Mouse (Mus musculus) limb, embryonic 13.5 days (tissue): ENCODE measurements around the gene Ccni. TPM values are rescaled to one million over a fixed set of nuclear protein-coding genes. Genes with fewer than 3 reads are reported as not detected.

ENCODE experiments used
- ATAC-seq: fragments of 200-750 bp; cut with Nextera tagmentation; 2 replicates; pipeline ENCODE4 v1.8.0; 2017; ENCODE audit warnings: low read depth, moderate number of reproducible peaks, moderate TSS enrichment; ENCODE audit not compliant: low FRiP score
- H3K27ac ChIP-seq: fragments of 300-500 bp; sonication (generic); 2 replicates; pipeline ENCODE4 v1.5.1; 2015; ENCODE audit warnings: inconsistent platforms, mild to moderate bottlenecking, moderate library complexity
- H3K27me3 ChIP-seq: fragments of 300-500 bp; sonication (generic); 2 replicates; pipeline ENCODE4 v1.6.1; 2015; ENCODE audit warnings: mild to moderate bottlenecking, inconsistent platforms
- H3K36me3 ChIP-seq: fragments of 300-500 bp; sonication (generic); 2 replicates; pipeline ENCODE4 v1.6.1; 2015; ENCODE audit warnings: inconsistent platforms, mild to moderate bottlenecking, moderate library complexity
- H3K4me1 ChIP-seq: fragments of 300-500 bp; sonication (generic); 2 replicates; pipeline ENCODE4 v1.6.1; 2015; ENCODE audit warnings: inconsistent platforms
- H3K4me2 ChIP-seq: fragments of 300-500 bp; sonication (generic); replicated peaks from 2 replicates; pipeline ENCODE4 v1.6.1; 2015; ENCODE audit warnings: inconsistent platforms, mild to moderate bottlenecking, moderate library complexity
- H3K4me3 ChIP-seq: fragments of 300-500 bp; sonication (generic); 2 replicates; pipeline ENCODE4 v1.5.1; 2015; ENCODE audit warnings: moderate library complexity, mild to moderate bottlenecking, inconsistent platforms
- H3K9ac ChIP-seq: fragments of 300-500 bp; sonication (generic); 2 replicates; pipeline ENCODE4 v1.6.1; 2015; ENCODE audit warnings: mild to moderate bottlenecking, inconsistent platforms
- H3K9me3 ChIP-seq: fragments of 300-500 bp; sonication (generic); 2 replicates; pipeline ENCODE4 v1.6.1; 2016; ENCODE audit warnings: inconsistent platforms
- WGBS: fragments of 180-500 bp; shearing (Covaris S2); methylation state at CpG from one replicate; pipeline ENCODE4 v1.1.7; 2015; 5-methylcytosine and 5-hydroxymethylcytosine counted together
- polyA plus RNA-seq: library from polyadenylated mRNA; unstranded; fragments of >200 nt; fragmentation: Nextera tagmentation; extraction: Ambion mirVana; gene quantifications from 2 replicates; pipeline ENCODE4 v1.2.1, GENCODE M21; 2015

The Ccni gene
- polyA plus RNA-seq, 1 experiment from 2014 or later, result 114 TPM

GRCm38 (mm10) chr5:93231721-93232120 lies 25.4 kb upstream of the Ccni start:
- WGBS, result 75% methylated on average over 3 of the region's 3 CpGs
- Histone ChIP-seq H3K9me3 (no peaks in the 10 kb centered on the region), H3K4me2 (no peak overlapping the region), H3K27ac (no peak overlapping the region), H3K4me1 (no peaks in the 10 kb centered on the region), H3K4me3 (no peak overlapping the region), H3K9ac (no peak overlapping the region), H3K36me3 (no peaks in the 10 kb centered on the region), H3K27me3 (no peaks in the 10 kb centered on the region)
- no peak for ATAC-seq

DNA sequence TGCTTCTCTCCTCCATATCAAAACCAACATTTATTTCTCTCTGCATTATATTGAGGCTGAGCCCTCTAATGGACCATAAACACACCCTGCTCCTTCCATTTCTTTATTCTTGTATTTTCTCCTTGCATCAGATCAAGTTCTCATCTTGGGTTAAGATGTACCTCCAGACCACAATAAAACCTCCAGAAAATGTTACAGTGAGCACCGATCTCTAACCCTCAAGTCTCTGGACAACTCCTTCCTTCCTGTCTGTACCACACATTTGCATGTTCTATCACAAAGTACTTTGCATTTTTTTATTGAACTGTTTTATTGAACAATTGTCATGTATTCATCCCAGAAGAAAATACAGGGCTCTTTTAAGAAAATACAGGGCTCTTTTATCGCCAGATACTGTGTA lies 23.2 kb upstream of the Ccni start:
- no peak overlapping the region for H3K9ac ChIP-seq
- H3K4me3 ChIP-seq, result no peak overlapping the region
- no peak overlapping the region for H3K4me2 ChIP-seq
- H3K36me3 ChIP-seq, result no peaks in the 10 kb centered on the region
- H3K9me3 ChIP-seq, result no peaks in the 10 kb centered on the region
- H3K27ac ChIP-seq, result no peak overlapping the region
- no peak for ATAC-seq
- no peaks in the 10 kb centered on the region for H3K27me3 ChIP-seq
- no peaks in the 10 kb centered on the region for H3K4me1 ChIP-seq
- 86% methylated on average over 2 of the region's 2 CpGs for WGBS

GRCm38 (mm10) chr5:93227157-93227556 lies 20.9 kb upstream of the Ccni start:
- Histone ChIP-seq H3K27ac (no peak overlapping the region), H3K36me3 (no peaks in the 10 kb centered on the region), H3K4me1 (peaks cover 9% of the 10 kb centered on the region), H3K9ac (no peak overlapping the region), H3K27me3 (no peaks in the 10 kb centered on the region), H3K9me3 (no peaks in the 10 kb centered on the region), H3K4me3 (no peak overlapping the region), H3K4me2 (no peak overlapping the region)
- no peak for ATAC-seq
- WGBS, result 91% methylated on average over 3 of the region's 3 CpGs

DNA sequence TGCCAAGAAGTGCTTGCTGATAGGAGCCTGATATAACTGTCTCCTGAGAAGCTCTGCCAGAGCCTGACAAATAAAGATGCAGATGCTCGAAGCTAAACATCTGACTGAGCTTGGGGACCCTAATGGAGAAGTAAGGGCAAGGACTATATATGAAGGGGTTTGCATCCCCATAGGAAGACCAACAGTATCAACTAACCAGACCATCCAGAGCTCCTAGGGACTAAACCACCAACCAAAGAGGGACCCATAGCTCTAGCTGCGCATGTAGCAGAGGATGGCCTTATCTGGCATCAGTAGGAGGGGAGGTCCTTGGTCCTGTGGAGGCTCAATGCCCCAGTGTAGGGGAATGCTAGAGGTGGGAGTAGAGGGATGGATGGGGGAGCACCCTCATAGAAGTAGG lies 18.3 kb upstream of the Ccni start:
- H3K4me2 ChIP-seq, result no peak overlapping the region
- no peaks in the 10 kb centered on the region for H3K27me3 ChIP-seq
- 85% methylated on average over 2 of the region's 2 CpGs for WGBS
- no peaks in the 10 kb centered on the region for H3K36me3 ChIP-seq
- H3K4me1 ChIP-seq, result peaks cover 14% of the 10 kb centered on the region
- H3K9ac ChIP-seq, result no peak overlapping the region
- H3K9me3 ChIP-seq, result no peaks in the 10 kb centered on the region
- H3K4me3 ChIP-seq, result no peak overlapping the region
- ATAC-seq, result no peak
- H3K27ac ChIP-seq, result no peak overlapping the region

- Histone ChIP-seq H3K4me2 (0 out of 2 replicates have a peak overlapping the region, but pooled peaks have one; percentile 12), H3K36me3 (no peaks in the 10 kb centered on the region), H3K27ac (no peak overlapping the region), H3K27me3 (no peaks in the 10 kb centered on the region), H3K4me1 (peaks cover 14% of the 10 kb centered on the region), H3K4me3 (no peak overlapping the region), H3K9ac (no peak overlapping the region), H3K9me3 (no peaks in the 10 kb centered on the region)
- ATAC-seq, result peak; percentile 57; the same call in 1 of the 2 replicates
- 49% methylated on average over 3 of the region's 3 CpGs for WGBS
These were observed 15.4 kb upstream of the Ccni start for GRCm38 (mm10) chr5:93221661-93222060.

- no peak for ATAC-seq
- H3K36me3 ChIP-seq, result no peaks in the 10 kb centered on the region
- no peaks in the 10 kb centered on the region for H3K27me3 ChIP-seq
- peaks cover 14% of the 10 kb centered on the region for H3K4me1 ChIP-seq
- H3K4me2 ChIP-seq, result no peak overlapping the region
- no peak overlapping the region for H3K9ac ChIP-seq
- H3K27ac ChIP-seq, result no peak overlapping the region
- no peak overlapping the region for H3K4me3 ChIP-seq
- 80% methylated on average over 3 of the region's 3 CpGs for WGBS
- H3K9me3 ChIP-seq, result no peaks in the 10 kb centered on the region
These were observed 12.1 kb upstream of the Ccni start for GRCm38 (mm10) chr5:93218375-93218774.

- H3K4me2 ChIP-seq, result peak overlapping the region; percentile 64
- 41% methylated on average over 1 of the region's 1 CpGs for WGBS
These were observed 1.3 kb upstream of the Ccni start for GRCm38 (mm10) chr5:93207555-93207954.

GRCm38 (mm10) chr5:93207006-93207348 lies 682 bp upstream of the Ccni start:
- Histone ChIP-seq H3K36me3 (peaks cover 2% of the 10 kb centered on the region; the same call in 1 of the 2 replicates), H3K9me3 (no peaks in the 10 kb centered on the region), H3K9ac (peak overlapping the region; percentile 53), H3K27ac (peak overlapping the region; percentile 90), H3K4me3 (peak overlapping the region; percentile 91), H3K4me2 (peak overlapping the region; percentile 64), H3K27me3 (no peaks in the 10 kb centered on the region), H3K4me1 (peaks cover 21% of the 10 kb centered on the region)
- 4% methylated on average over 6 of the region's 6 CpGs for WGBS
- peak; percentile 35 for ATAC-seq

More at GRCm38 (mm10) chr5:93207555-93207954, 1.3 kb upstream of the Ccni start:
- Histone ChIP-seq H3K9ac (no peak overlapping the region), H3K4me1 (peaks cover 21% of the 10 kb centered on the region), H3K27ac (no peak overlapping the region), H3K9me3 (no peaks in the 10 kb centered on the region), H3K36me3 (no peaks in the 10 kb centered on the region), H3K27me3 (no peaks in the 10 kb centered on the region), H3K4me3 (peak overlapping the region; percentile 91; the same call in 1 of the 2 replicates)
- ATAC-seq, result no peak

- peak overlapping the region; percentile 90 for H3K27ac ChIP-seq
- no peaks in the 10 kb centered on the region for H3K27me3 ChIP-seq
- under 1% methylated on average over 58 of the region's 63 CpGs for WGBS
- peaks cover 9% of the 10 kb centered on the region for H3K36me3 ChIP-seq
- ATAC-seq, result peak; percentile 26
- H3K4me1 ChIP-seq, result peaks cover 21% of the 10 kb centered on the region
- peak overlapping the region; percentile 91 for H3K4me3 ChIP-seq
- peak overlapping the region; percentile 84 for H3K4me2 ChIP-seq
- no peaks in the 10 kb centered on the region for H3K9me3 ChIP-seq
- peak overlapping the region; percentile 98 for H3K9ac ChIP-seq
These were observed 755 bp downstream of the Ccni start for GRCm38 (mm10) chr5:93205371-93206108.

GRCm38 (mm10) chr5:93201181-93201580 lies 5.1 kb downstream of the Ccni start:
- H3K27me3 ChIP-seq, result no peaks in the 10 kb centered on the region
- no peak for ATAC-seq
- no peak overlapping the region for H3K4me2 ChIP-seq
- no peaks in the 10 kb centered on the region for H3K9me3 ChIP-seq
- no peak overlapping the region for H3K4me3 ChIP-seq
- no peak overlapping the region for H3K27ac ChIP-seq
- H3K36me3 ChIP-seq, result peaks cover 36% of the 10 kb centered on the region
- peaks cover 13% of the 10 kb centered on the region for H3K4me1 ChIP-seq
- 12% methylated on average over 1 of the region's 1 CpGs for WGBS
- no peak overlapping the region for H3K9ac ChIP-seq

- Histone ChIP-seq H3K4me1 (peaks cover 4% of the 10 kb centered on the region; the same call in 1 of the 2 replicates), H3K36me3 (peaks cover 52% of the 10 kb centered on the region), H3K9me3 (no peaks in the 10 kb centered on the region), H3K27ac (no peak overlapping the region), H3K27me3 (no peaks in the 10 kb centered on the region), H3K9ac (no peak overlapping the region), H3K4me3 (no peak overlapping the region), H3K4me2 (no peak overlapping the region)
- ATAC-seq, result no peak
- 83% methylated on average over 3 of the region's 3 CpGs for WGBS
These were observed 8.1 kb downstream of the Ccni start for GRCm38 (mm10) chr5:93198232-93198631.

GRCm38 (mm10) chr5:93190428-93190827 lies 15.9 kb downstream of the Ccni start:
- Histone ChIP-seq H3K9ac (no peak overlapping the region), H3K4me3 (no peak overlapping the region), H3K27me3 (no peaks in the 10 kb centered on the region), H3K27ac (no peak overlapping the region), H3K36me3 (peaks cover 63% of the 10 kb centered on the region), H3K4me1 (no peaks in the 10 kb centered on the region), H3K4me2 (no peak overlapping the region), H3K9me3 (no peaks in the 10 kb centered on the region)
- WGBS, result 97% methylated on average over 5 of the region's 5 CpGs
- ATAC-seq, result no peak

DNA sequence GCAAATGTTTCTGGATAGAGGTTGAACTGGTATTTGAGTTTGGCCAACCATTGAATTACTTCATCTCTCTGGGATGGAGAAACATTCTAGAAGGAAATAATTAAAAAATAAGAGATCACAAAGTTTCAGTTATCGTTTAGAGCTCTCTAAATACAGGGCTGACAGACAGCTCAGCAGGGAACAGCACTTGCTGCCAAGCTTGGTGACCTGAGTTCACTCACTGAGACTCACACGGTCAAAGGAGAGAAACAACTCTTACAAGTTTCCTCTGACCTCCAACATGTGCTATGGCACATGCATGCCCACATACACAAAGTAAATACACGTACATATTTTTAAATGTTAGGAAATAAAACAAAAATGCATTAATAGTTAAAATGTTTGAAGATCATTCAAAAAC lies 16.7 kb downstream of the Ccni start:
- Histone ChIP-seq H3K9me3 (no peaks in the 10 kb centered on the region), H3K36me3 (peaks cover 67% of the 10 kb centered on the region), H3K27ac (no peak overlapping the region), H3K4me3 (no peak overlapping the region), H3K4me1 (no peaks in the 10 kb centered on the region), H3K4me2 (no peak overlapping the region), H3K9ac (no peak overlapping the region), H3K27me3 (no peaks in the 10 kb centered on the region)
- no peak for ATAC-seq
- WGBS, result 85% methylated on average over 3 of the region's 3 CpGs
